Mouse (Mus musculus): ENCODE data around the gene Fbxl8. TPM values are rescaled to one million over a fixed set of nuclear protein-coding genes. Genes with fewer than 3 reads are reported as not detected.

Fbxl8 gene
- polyA plus RNA-seq (2014; fragmentation: Nextera tagmentation; extraction: Ambion mirVana) = 2.9 and 4.0 TPM in 2 replicates

GRCm38 (mm10) chr8:105264024-105264982, at the start of gene Fbxl8, which contains the start of gene Tradd:
Fbxl8 (plus strand) TSS chr8:105264648.
Tradd (minus strand) TSS chr8:105264609.
- H3K4me2 ChIP-seq (ENCODE audit: low read length) = peak within 1 kb of the TSS; percentile 95
- peak; percentile 76 for ATAC-seq (ENCODE audit: insufficient number of reproducible peaks, insufficient read depth, low FRiP score, low read depth)
- 0 out of 2 replicates have a peak, but pooled peaks cover 3% of the 10 kb centered on the region for H3K9me3 ChIP-seq (ENCODE audit: control insufficient read depth, low read length)
- no peak within 1 kb of the TSS for H3K27ac ChIP-seq (replicated peaks in 1 of 2; ENCODE audit: control insufficient read depth in 1 of 2, insufficient read depth in 1 of 2, low read depth in 2 of 2, low read length in 2 of 2)
- peaks cover 41% of the 10 kb centered on the region for H3K27me3 ChIP-seq (ENCODE audit: control insufficient read depth, insufficient read depth, low read length)
- peak within 1 kb of the TSS; percentile 59 to 76 for H3K4me3 ChIP-seq (ENCODE audit: control insufficient read depth in 1 of 2, insufficient read depth in 1 of 2, low read depth in 1 of 2, low read length in 2 of 2)
- H3K36me3 ChIP-seq (ENCODE audit: control insufficient read depth, insufficient read depth, low read length) = no peaks in the 10 kb centered on the region
- WGBS = 2% methylated on average over 54 of the region's 54 CpGs
- peak within 1 kb of the TSS; percentile 80 for H3K9ac ChIP-seq (ENCODE audit: low read length)
- H3K4me1 ChIP-seq (ENCODE audit: control insufficient read depth in 2 of 2, insufficient read depth in 2 of 2, low read length in 2 of 2) = peaks cover 8 to 30% of the 10 kb centered on the region in 2 experiments; a peak in 3 of 4 replicates

DNA sequence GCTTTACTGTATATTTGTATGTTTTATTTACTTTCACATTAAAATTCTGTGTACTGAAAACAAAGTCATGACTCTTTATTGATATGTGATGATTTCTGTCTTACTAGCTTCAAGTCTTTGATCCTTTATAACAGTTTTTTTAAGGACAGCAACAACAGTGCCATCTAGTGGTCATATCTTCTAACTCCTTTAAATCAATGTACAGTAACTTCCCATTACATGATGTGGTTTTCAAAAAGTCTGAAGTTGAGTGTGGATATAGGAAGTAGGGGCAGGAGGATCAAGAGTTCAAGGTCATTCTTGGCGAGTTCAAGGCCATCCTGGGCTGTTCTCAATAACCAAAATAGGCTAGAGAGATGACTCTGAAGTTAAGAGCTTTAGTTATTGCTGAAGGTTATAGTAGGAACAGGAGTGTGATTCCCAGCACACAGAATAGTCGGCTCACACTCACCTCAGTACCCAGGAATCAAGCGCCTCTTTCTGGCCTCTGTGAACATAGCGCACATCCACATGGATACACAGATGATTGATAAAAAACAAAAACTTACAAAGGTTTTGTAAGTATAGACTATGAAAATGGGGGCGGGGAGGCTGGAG, 46.4 kb upstream of the Fbxl8 start:
- H3K36me3 ChIP-seq (ENCODE audit: control insufficient read depth, insufficient read depth, low read length) = peaks cover 28% of the 10 kb centered on the region
- no peak overlapping the region for H3K4me2 ChIP-seq (ENCODE audit: low read length)
- H3K4me1 ChIP-seq (ENCODE audit: control insufficient read depth in 2 of 2, insufficient read depth in 2 of 2, low read length in 2 of 2) = no peaks in the 10 kb centered on the region
- WGBS = 77% methylated on average over 5 of the region's 5 CpGs
- no peak overlapping the region for H3K4me3 ChIP-seq (ENCODE audit: control insufficient read depth in 1 of 2, insufficient read depth in 1 of 2, low read depth in 1 of 2, low read length in 2 of 2)
- H3K27ac ChIP-seq (replicated peaks in 1 of 2; ENCODE audit: control insufficient read depth in 1 of 2, insufficient read depth in 1 of 2, low read depth in 2 of 2, low read length in 2 of 2) = no peak overlapping the region
- no peaks in the 10 kb centered on the region for H3K27me3 ChIP-seq (ENCODE audit: control insufficient read depth, insufficient read depth, low read length)
- ATAC-seq (ENCODE audit: insufficient number of reproducible peaks, insufficient read depth, low FRiP score, low read depth) = no peak
- no peak overlapping the region for H3K9ac ChIP-seq (ENCODE audit: low read length)
- H3K9me3 ChIP-seq (ENCODE audit: control insufficient read depth, low read length) = no peaks in the 10 kb centered on the region

DNA sequence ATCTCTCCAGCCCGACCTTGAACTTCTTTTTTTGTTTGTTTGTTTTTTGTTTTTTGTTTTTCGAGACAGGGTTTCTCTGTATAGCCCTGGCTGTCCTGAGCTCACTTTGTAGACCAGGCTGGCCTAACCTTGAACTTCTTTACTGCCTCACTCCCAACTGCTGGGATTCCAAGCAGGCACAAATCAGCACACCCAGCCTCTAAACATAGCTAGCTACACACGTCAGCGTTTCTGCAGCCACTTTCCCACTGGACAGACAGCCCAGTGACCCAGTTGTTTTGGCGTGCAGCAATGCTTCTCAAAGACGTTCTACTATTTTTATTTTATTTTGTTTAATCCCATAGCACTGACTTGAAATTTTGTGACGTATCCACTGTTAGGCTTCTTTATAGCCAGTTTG, 40.6 kb upstream of the Fbxl8 start:
- Histone ChIP-seq H3K36me3 (ENCODE audit: control insufficient read depth, insufficient read depth, low read length) (no peaks in the 10 kb centered on the region), H3K4me3 (ENCODE audit: control insufficient read depth in 1 of 2, insufficient read depth in 1 of 2, low read depth in 1 of 2, low read length in 2 of 2) (no peak overlapping the region), H3K9me3 (ENCODE audit: control insufficient read depth, low read length) (no peaks in the 10 kb centered on the region), H3K4me2 (ENCODE audit: low read length) (peak overlapping the region; percentile 74), H3K9ac (ENCODE audit: low read length) (peak overlapping the region; percentile 94; the same call in 1 of the 2 replicates), H3K27ac (replicated peaks in 1 of 2; ENCODE audit: control insufficient read depth in 1 of 2, insufficient read depth in 1 of 2, low read depth in 2 of 2, low read length in 2 of 2) (peak overlapping the region in 1 of 2 experiments; percentile 93; a peak in 1 of 4 replicates), H3K27me3 (ENCODE audit: control insufficient read depth, insufficient read depth, low read length) (no peaks in the 10 kb centered on the region), H3K4me1 (ENCODE audit: control insufficient read depth in 2 of 2, insufficient read depth in 2 of 2, low read length in 2 of 2) (peaks cover 0 to 18% of the 10 kb centered on the region in 2 experiments; a peak in 3 of 4 replicates)
- WGBS = 68% methylated on average over 7 of the region's 7 CpGs
- ATAC-seq (ENCODE audit: insufficient number of reproducible peaks, insufficient read depth, low FRiP score, low read depth) = no peak

DNA sequence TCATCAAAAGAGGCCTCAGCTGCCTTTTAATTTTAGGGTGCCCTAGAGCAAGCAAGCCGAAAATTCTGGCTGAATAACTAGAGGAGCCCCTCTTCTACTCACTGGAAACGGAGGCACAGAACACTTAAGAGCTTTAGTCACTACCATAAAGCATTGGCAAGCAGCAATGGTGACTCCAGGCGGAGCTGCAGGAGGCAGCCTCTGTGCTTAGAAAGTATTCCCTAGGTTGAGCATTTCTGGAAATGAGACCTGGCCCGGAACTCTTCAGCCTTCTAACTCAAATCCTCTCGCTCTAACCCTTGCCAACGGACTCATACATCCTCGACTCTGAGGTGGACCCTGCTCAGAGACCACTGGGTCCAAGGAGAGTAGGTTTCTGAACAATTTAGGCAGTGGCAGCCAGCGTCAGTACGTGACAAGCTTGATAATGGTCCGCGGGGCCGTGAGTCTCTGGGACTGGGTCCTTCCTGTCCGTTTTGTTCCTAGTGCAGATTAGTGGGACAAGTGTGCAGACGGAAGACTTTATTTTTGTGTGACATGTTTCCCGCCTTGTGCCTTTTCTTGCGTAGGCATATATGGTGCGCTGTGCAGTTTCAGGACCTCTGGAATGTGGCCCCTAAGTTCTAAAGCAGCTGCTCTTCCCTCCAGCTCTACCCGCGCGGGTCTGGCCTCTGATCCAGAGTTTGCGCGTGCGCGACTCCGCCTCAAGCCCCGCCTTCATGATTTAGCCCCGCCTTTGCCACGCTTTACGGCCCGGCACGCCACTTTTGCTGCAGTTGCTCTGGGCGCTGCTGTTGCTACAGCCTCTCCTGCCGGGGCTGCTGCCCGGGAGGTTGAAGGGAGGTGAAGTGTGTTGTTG, 39.8 kb upstream of the Fbxl8 start, which contains the start of gene D230025D16Rik:
Gene D230025D16Rik, plus strand, starts transcription at position 733 of the 859 bp plus-strand sequence.
- Histone ChIP-seq H3K9me3 (ENCODE audit: control insufficient read depth, low read length) (no peaks in the 10 kb centered on the region), H3K36me3 (ENCODE audit: control insufficient read depth, insufficient read depth, low read length) (no peaks in the 10 kb centered on the region), H3K4me1 (ENCODE audit: control insufficient read depth in 2 of 2, insufficient read depth in 2 of 2, low read length in 2 of 2) (peaks cover 0 to 18% of the 10 kb centered on the region in 2 experiments; a peak in 3 of 4 replicates), H3K27ac (replicated peaks in 1 of 2; ENCODE audit: control insufficient read depth in 1 of 2, insufficient read depth in 1 of 2, low read depth in 2 of 2, low read length in 2 of 2) (peak within 1 kb of the TSS; percentile 93 to 94), H3K4me3 (ENCODE audit: control insufficient read depth in 1 of 2, insufficient read depth in 1 of 2, low read depth in 1 of 2, low read length in 2 of 2) (peak within 1 kb of the TSS; percentile 87 to 91), H3K4me2 (ENCODE audit: low read length) (peak within 1 kb of the TSS; percentile 74), H3K27me3 (ENCODE audit: control insufficient read depth, insufficient read depth, low read length) (no peaks in the 10 kb centered on the region), H3K9ac (ENCODE audit: low read length) (peak within 1 kb of the TSS; percentile 94)
- peak; percentile 93 for ATAC-seq (ENCODE audit: insufficient number of reproducible peaks, insufficient read depth, low FRiP score, low read depth)
- 3% methylated on average over 34 of the region's 34 CpGs for WGBS

DNA sequence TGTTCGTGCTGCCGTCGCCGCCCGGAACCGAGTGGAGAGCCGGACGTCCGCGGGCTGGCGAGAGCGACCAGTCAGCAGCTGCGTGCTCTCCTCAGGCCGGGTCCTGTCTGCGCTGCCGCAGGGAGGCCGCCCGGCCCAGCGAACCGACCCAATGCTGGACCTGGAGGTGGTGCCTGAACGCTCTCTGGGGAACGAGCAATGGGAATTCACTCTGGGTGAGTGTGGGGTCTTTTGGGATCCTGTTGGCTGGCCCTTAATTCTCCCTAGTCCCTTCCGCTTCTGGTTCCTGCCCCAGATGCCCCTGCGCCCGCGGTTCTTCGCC, 39.2 kb upstream of the Fbxl8 start:
- under 1% methylated on average over 27 of the region's 27 CpGs for WGBS
- H3K4me3 ChIP-seq (ENCODE audit: control insufficient read depth in 1 of 2, insufficient read depth in 1 of 2, low read depth in 1 of 2, low read length in 2 of 2) = peak overlapping the region; percentile 87 to 91
- H3K36me3 ChIP-seq (ENCODE audit: control insufficient read depth, insufficient read depth, low read length) = no peaks in the 10 kb centered on the region
- H3K27me3 ChIP-seq (ENCODE audit: control insufficient read depth, insufficient read depth, low read length) = no peaks in the 10 kb centered on the region
- H3K4me1 ChIP-seq (ENCODE audit: control insufficient read depth in 2 of 2, insufficient read depth in 2 of 2, low read length in 2 of 2) = peaks cover 0 to 18% of the 10 kb centered on the region in 2 experiments; a peak in 3 of 4 replicates
- peak overlapping the region; percentile 72 to 93 for H3K27ac ChIP-seq (replicated peaks in 1 of 2; ENCODE audit: control insufficient read depth in 1 of 2, insufficient read depth in 1 of 2, low read depth in 2 of 2, low read length in 2 of 2)
- ATAC-seq (ENCODE audit: insufficient number of reproducible peaks, insufficient read depth, low FRiP score, low read depth) = peak; percentile 64; the same call in 1 of the 2 replicates
- peak overlapping the region; percentile 74 for H3K4me2 ChIP-seq (ENCODE audit: low read length)
- no peaks in the 10 kb centered on the region for H3K9me3 ChIP-seq (ENCODE audit: control insufficient read depth, low read length)
- H3K9ac ChIP-seq (ENCODE audit: low read length) = peak overlapping the region; percentile 94

DNA sequence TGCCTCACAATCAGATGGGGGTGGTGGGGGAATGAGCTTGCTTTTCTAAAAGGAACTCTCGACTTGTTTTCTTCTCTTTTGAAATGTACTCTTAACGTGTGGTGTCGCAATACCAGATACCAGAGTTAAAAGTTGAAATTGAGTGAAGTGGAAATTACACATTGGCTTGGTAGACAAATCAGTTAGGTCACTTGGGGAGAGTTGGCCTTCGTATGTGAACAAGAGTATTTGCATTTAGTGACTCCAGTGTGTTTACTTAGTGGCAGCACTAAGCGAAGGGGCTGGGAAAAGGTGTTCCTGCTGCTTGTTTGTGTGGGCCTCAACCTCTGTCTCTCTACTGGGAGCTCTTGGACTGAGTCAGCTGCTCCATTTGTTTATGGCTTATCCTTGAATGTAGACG, 38.5 kb upstream of the Fbxl8 start:
- ATAC-seq (ENCODE audit: insufficient number of reproducible peaks, insufficient read depth, low FRiP score, low read depth) = no peak
- Histone ChIP-seq H3K9me3 (ENCODE audit: control insufficient read depth, low read length) (no peaks in the 10 kb centered on the region), H3K4me2 (ENCODE audit: low read length) (peak overlapping the region; percentile 74), H3K9ac (ENCODE audit: low read length) (peak overlapping the region; percentile 94), H3K27ac (replicated peaks in 1 of 2; ENCODE audit: control insufficient read depth in 1 of 2, insufficient read depth in 1 of 2, low read depth in 2 of 2, low read length in 2 of 2) (no peak overlapping the region), H3K4me1 (ENCODE audit: control insufficient read depth in 2 of 2, insufficient read depth in 2 of 2, low read length in 2 of 2) (peaks cover 0 to 18% of the 10 kb centered on the region in 2 experiments; a peak in 3 of 4 replicates), H3K4me3 (ENCODE audit: control insufficient read depth in 1 of 2, insufficient read depth in 1 of 2, low read depth in 1 of 2, low read length in 2 of 2) (peak overlapping the region; percentile 87 to 91; a peak in 3 of 4 replicates), H3K36me3 (ENCODE audit: control insufficient read depth, insufficient read depth, low read length) (no peaks in the 10 kb centered on the region), H3K27me3 (ENCODE audit: control insufficient read depth, insufficient read depth, low read length) (no peaks in the 10 kb centered on the region)
- 19% methylated on average over 6 of the region's 6 CpGs for WGBS

All from heart, embryonic 14.5 days (tissue).